Mouse (Mus musculus): Measurements from ENCODE around the gene Mfsd11.

Gene Mfsd11

DNA sequence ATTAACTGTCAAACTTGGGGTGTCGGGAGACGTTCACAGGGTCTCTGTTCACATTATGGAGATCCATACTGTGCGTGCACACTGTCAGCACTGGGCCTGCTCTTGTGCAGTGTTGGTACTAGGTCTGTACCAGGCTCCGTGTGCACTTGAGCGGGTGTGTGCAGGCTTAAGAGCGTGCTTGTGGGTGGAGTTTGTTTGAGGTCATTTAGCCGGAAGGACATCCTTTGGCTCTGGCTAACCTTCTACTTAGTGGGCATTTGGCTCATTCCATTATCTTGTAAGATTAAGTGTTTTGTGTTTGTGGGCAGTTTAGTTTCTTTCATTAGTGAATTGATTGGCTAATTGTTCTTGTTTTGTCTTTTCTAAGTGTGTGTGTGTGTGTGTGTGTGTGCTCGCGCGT, 30.2 kb downstream of the Mfsd11 start:
- no peak for DNase-seq (ENCODE audit: low read depth)

DNA sequence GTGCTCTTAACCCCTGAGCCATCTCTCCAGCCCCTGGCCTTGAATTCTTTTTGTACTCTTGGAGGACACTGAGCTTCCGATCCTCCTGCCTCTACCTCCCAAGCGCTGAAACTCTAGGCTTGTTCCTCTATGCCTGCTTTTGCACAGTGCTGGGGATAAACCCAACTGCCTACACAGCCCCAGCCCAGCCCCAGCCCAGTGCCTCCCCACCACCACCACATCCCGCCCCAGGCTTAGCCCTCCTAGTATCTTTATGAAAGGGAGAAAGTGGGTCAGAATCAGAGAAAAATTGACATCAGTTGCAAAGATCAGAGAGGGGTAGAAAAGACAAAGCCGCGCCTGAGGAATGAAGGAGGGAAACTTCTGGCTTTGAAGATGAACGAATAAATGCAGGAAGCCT, 31.8 kb downstream of the Mfsd11 start:
- DNase-seq (ENCODE audit: low read depth): no peak

DNA sequence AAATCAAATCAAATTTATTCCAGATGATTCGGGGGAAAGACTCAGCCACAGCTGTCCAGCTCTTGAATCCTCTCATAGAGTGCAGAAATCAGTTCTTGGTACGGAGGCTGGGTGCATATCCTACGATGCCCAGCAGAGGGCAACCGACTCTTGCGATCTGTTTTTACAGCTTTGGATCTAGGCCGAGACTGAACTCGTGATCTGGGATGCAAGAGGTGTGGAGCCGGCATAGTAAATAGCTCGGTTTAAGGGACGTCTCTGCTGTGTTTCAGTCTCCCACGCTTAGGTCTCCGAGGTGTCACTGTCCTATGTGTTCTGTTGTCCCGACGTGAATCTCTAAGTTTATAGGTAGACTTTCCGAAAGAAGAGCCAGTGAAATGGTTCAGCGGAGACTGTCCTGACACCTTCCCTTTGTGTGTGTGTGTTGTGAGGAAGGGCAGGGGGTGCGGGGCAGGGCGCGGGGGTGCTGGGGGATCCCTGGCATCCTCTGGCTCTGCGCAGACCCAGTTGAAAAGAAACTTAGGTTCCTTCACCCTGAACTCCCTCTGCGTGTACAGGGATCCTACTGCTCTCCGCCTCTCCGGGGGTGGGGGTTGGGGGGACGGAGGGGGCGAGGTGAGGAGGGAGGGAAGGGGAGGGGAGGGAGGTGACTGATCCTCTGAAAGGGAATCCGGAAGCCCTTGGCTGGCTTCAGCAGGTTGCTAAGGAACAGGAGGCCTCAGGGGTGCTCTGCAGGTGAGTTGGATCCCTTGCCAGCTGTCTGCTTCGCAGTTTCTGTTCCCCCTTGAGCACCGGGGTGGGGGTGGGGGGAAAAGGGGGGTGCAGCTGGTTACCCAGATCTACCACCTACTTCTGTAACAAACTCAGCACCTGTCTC, 33.3 kb downstream of the Mfsd11 start:
- DNase-seq (ENCODE audit: low read depth): peak; percentile 53

DNA sequence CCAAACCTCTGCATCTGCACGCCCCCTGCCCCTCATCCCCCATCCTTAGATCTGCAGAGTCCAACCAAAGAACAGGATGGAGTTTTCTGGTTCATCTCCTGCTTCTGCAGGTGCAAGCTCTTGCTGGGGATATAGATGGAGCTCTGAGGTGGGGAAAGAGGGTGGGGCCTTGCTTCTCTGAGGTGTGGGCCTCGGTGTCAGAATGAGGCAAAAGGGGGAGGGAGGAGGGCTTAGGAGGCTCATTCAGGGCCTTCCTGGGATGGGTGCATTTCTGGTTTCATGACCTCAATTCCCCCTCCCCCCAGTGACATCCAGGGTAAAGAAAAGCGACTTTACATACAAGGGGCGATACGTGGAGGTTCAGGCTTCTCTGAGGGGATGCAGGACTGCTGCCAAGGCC, 34.9 kb downstream of the Mfsd11 start:
- no peak for DNase-seq (ENCODE audit: low read depth)

DNA sequence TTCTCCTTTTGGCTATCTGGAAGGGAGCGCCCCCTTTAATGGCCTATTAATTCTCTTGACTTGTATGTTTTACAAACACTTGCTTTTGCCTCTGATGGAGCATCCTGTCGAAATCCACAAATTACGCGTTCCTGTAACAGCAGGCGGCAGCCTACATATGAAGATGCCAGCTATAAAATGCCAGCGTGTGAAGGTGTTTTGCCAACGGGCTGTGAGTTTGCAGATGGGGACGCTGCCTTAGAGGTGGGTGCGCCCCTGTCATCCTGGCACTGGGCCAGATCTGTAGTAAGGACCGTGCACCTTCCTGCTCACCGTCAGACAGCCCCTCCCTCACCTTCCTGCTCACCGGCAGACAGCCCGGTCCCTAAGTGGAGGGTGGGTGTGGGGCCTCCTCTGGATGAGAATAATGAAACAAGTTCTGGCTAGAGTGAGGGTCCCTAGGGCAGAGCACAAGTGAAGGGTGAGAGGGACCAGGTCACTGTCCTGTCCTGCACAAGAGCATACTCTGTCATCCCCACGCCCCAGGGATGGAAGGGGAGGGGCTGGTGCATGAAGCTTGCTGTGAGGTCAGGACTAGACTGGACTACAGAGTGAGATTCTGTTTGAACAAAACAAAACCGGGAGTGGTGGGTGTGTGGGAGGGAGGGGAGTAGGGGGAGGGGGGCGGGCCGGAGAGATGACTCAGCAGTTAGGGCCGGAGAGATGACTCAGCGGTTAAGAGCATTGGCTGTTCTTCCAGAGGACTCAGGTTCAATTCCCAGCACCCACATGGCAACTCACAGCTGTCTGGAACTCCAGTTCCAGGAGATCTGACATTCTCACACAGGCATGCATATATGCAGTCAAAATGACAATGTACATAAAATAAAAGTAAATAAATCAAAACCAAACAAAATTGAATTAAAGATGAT, 41.5 kb downstream of the Mfsd11 start:
- DNase-seq (ENCODE audit: low read depth): no peak

DNA sequence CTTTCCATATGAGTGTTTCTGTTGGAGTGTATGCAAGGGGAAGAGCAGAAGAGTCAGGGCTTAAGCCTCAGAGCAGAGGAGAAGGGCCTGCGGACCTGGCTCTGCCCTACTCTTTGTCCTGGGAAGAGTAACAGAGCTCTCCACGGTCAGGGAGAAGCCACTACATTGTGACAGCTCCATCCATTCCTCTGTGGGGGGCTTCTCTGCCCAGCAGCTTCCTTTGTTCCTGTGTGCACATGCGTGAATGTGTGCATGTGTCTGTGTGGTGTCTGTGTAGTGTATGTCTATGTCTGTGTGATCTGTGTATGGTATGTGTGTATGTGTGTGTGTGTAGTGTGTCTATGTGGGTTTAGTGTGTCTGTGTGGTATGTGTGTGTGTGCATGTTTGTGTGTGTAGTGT, 43.2 kb downstream of the Mfsd11 start:
- DNase-seq (ENCODE audit: low read depth): no peak

DNA sequence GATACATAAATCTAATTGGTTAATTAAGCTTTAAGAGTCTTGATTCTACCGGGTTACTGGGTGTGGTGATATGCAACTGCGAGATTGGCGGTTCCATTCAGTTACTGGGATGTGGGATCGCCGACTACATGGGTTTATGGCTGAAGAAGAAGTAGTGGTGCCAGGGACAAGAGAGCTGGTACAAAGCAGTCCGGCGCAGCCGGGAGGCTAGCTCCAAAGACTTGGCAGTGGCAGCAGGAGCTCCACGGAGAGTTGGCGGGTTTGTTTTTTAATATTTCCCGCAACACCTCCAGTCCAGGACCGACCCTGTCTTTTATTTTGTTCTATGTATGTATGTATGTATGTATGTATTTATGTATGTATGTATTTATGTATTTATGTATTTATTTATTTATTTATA, 47.0 kb downstream of the Mfsd11 start:
- DNase-seq (ENCODE audit: low read depth): no peak

DNA sequence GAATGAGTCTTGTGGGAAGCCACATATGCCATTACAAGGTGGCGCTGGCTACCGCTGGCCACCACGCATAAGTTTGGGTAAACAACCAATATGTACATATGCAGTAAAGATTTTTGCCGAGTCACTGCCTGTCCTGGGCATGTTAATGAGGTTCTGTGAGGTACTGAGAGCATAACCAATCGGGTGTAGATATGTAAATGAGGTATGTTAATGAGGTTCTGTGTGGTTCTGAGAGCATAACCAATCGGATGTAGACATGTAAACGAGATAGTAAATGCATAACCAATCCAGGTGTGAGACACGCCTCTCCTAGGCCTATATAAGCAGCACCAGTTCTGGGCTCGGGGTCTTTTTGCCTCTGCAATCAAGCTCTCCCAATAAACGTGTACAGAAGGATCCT, 50.3 kb downstream of the Mfsd11 start:
- DNase-seq (ENCODE audit: low read depth): peak; percentile 6

DNA sequence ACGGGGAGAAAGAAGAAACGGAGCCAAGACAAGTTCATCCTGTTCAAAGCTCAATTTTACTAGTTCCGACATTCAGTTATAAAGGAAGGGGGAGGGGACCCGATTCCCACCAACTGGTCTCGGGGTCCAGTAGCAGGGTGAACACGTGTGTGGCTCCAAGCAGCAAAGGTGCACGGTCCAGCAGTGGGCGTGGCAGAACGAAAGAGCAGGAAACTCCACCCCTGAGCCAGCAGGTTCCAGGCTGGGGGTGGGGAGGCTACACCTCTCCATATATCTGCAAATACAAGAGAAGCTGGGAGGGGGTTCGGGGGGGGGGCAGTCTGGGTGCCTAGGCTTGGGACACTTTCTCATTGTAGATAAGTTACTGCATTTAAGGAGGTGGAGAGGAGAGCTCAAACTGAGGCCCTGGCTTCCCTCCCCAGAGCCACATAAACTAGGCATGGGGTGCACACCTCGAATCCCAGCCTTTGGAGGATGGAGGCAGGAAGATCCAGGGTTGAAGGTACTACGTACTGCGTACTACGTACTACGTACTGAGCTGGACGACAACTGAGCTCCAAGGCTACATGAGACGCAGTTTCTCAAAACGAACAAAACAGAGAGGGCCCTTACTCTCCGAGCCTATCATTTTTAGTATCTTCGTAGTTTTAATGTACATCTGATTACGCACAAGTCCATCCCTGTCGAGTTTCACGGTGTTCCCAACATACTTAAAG, 53.7 kb downstream of the Mfsd11 start:
- no peak for DNase-seq (ENCODE audit: low read depth)

DNA sequence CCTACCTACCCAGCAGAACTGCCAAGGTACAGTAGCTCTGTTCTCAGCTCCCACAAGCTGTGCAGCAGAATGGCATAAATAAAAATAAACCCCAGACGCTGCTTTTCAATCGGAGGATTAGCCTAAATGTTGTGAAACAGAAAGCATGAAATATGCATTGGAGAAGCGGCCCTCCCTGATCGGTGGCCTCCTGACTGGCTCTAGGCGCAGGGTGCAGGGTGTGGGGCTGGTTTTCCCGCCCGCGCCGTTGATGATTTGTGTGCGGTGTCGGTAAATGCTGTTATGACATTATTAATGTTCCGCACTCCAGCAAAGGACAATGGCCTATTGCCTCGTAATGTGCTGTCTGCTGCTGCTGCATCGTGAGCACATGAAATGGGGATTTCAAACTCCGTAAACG, 61.3 kb downstream of the Mfsd11 start:
- no peak for DNase-seq (ENCODE audit: low read depth)

DNA sequence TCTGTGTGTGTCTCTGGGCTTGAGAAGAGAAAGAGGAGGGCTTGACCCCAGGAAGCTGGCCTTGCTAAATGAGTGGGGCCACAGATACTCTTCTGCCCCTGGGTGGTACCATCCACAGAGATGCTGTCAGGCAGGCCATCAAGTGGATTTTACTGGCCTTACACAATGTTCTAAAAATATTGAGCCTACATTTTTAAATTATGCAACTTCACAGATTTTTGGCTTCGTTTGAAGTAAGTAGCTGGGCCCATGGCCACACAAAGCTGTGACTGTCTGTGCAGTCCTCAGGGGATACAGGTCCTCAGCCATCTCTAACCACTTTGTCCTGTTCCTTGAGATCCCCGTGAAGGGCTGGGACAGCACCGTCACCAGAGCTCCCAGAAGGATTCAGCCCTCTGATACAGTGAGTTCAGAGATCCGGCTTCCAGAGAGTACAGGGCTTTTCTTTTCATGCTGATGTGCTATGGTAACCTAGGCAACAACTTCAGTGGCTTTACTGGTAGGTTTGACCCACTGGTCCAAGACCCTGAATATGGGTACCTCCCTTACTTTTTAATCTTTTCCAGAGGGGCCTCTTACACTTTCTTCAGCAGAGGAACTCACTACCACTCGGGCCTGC, 62.1 kb downstream of the Mfsd11 start:
- no peak for DNase-seq (ENCODE audit: low read depth)

DNA sequence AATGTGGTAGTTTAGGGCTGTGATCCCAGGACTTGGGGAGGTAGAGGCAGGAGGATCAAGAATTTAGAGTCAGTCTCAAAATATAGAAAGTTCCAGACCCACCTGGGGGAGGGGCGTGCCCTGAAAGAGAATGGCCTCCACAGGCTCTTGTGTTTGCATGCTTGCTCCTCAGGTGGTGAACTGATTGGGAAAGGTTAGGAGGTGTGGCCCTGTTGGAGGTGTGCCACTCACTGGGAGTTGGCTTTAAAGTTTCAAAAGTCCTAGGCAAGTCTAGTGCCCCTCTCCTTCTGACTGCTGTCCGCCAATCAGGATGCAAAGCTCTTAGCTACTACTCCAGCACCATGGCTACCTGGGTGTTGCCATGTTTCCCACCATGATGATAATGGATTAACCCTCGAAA, 63.0 kb downstream of the Mfsd11 start:
- no peak for DNase-seq (ENCODE audit: low read depth)

DNA sequence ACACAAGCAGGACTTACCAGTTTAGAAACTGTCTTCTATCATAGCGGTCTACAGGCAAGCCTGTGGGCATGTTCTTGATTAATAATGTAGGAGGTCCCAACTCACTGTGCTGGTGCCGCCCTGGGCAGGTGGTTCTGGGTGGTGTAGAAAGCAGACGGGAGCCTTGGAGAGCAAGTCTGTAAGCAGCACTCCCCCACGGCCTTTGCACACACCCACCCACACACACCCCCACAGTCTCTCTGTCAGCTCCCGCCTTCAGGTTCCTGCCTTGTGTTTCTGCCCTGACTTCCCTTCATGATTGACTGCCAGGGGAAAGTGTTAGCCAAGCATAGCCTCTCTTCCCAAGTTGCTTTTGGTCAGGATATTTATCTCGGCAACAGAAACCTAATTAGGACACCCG, 65.1 kb downstream of the Mfsd11 start:
- DNase-seq (ENCODE audit: low read depth): no peak

DNA sequence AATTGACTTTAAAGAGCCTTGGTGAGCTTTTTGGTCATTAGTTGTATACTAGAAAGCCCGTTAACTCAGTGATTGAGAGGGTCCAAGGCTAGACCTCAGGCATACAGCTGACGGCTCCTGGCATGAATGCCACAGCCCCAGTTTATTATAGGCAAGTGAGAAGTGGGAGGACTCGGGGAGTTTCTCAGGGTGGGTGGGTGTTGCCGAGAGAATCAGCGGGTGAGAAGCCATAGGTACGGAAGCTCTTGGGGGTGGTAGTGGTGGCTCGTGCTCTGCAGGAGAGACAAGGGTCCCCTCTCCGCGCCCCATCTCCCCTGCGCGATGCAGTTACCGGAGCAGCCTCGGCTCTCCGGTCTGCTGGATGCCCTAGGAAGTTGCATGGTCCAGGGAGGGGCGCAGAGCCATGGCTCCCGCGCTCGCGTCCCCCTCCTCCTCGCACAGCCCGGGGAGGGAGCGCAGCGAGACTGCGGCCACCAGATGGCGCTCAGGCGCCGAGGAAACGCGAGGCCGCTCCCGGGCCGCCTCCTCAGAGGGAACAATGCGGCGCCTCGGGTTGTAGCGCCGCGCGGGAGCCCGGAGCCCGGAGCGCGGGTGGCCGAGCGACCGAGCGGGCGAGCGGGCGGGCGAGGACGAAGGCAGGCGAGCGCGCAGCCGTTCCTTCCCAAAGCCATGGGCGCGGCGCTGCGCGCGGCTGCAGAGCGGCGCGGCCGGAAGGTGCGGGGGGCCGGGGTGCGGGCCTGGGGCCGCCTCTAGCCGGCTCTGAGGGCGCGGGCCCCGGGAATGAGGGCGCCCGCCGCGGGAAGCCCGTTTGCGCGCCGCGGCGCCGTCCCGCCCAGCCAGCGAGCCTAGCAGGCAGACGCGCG, 66.3 kb downstream of the Mfsd11 start, which contains the start of gene Mgat5b:
Mgat5b (plus strand) TSS at position 541 of the 863 bp plus-strand sequence.
- DNase-seq (ENCODE audit: low read depth): peak; percentile 42

DNA sequence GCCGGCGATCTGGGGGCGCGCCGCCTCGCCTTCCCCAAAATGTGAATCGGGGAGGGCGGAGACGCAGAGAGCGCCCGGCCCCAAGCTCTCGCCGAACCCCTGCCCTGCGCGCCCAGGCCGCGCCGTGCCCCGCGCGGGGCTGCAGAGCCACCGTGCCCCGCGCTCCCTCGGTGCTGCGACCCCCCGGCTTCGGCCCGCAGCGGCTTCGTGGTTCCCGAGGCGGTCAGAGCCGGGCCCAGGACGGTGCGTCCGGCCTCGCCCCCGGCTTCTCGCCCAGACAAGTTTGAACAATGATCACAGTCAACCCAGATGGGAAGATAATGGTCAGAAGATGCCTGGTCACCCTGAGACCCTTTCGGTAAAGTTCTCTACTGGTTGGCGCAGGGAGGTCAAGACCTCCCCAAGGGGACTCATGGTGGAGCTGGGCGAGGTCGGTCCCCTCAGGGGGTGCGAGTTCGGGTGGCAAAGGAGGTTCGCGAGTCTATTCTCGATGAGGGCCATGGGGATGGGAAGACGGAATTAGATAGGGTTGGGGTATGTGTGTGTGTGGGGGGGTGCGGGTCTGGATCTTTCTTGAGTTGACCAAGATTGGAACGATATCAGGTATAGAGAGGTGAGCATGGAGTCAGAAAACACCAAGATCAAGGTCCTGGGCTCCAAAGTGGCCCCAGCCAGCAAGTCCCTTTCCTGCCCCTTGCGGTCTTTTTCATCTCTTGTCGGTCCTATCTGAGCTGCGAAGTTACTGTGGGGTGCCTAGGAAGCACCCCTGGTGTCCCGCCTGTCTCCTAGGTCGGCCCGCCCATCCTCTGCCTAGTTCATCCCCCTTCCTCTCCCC, 67.2 kb downstream of the Mfsd11 start:
- DNase-seq (ENCODE audit: low read depth): no peak

DNA sequence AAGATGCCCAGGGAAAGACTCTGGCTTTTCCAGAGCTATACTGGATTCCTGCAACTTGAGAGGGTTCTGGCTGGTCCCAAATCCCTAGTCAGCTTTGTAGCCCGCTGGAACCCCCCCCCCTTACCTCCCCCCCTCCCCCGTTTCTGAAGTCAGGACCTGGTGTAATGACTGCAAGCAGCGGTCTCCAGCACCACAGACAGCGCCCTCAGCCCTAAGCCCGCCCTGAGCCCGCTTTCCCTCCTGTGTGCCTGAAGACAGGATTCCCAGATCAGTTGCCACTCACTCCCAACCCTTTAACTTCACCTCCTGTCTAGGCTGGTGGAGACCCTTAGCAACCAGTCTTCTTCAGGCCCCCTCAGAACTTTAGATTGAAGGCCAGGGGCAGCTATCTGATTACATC, 68.5 kb downstream of the Mfsd11 start:
- no peak for DNase-seq (ENCODE audit: low read depth)

DNA sequence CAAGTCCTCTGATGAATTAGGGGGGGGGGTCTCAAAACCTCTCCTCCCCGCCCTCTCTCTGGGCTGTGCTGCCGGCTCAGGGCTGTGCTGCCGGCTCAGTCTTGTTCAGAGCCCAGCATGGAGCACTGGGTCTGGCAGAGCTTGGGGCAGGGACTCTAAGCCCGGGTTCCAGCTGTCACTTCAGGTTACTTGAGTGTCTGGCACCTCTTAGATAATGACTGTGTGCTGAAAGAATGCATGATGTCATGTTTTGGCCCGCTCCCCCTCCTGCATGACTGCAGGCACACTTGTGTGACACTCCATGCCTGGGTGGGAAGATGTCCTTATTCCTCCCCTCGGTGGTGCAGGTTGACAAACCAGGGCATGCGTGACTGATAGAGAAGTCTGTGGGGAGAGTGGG, 69.8 kb downstream of the Mfsd11 start:
- DNase-seq (ENCODE audit: low read depth): no peak
